In the genomic region with DNA sequence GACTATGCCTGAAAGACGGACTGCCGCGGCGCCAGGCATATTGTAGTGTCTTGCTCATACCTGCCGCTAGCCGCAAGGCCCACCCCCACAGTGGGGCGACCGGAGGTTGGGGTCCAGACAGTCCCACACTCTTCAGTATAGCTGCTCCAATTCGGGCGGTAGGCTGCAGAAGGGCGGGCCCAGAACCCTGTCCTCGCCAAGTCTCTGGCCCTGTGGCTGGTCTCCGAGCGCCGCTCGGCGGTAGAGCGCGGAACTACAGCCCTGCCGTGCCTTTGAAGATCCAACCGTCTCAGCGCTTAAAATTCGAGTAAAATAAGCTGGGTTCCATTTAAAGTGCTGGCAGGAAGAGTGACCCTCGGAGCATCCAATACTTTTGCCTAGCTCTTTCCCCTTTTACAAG, we compare ENCODE assay signal across 8 mouse cellular contexts. TPM values are rescaled to one million over a fixed set of nuclear protein-coding genes. Genes with fewer than 3 reads are reported as not detected.
DNase-seq lines count a peak whose midpoint lies in the region; ATAC-seq and TF ChIP-seq lines count a peak whose summit lies in the region.

A gene (minus strand): TSS at position 179 of the 400 bp plus-strand sequence.

- peak; percentile 46 for ATAC-seq in activated CD4-positive, CD25-positive, alpha-beta regulatory T cell, adult 4 months
- peak; percentile 54 for ATAC-seq in inflammation-experienced regulatory T-cells, adult 6 months
- ATAC-seq in megakaryocyte progenitor cell, adult 5-6 weeks (replicated peaks; ENCODE audit: poor library complexity) = peak; percentile 92

- H3K4me3 ChIP-seq in cortical plate, adult 2 months (ENCODE audit: insufficient read depth, low read length) = no peak within 1 kb of the TSS

- intact Hi-C loops in gastrocnemius, postnatal 14 days (cut with DNase I; ENCODE audit: low total_unique reads) = loop anchor here (5.0 to 10.0 kb wide), 4 partner anchors 64 to 361 kb away; a partner anchor contains a TSS
- intact Hi-C loops in left cerebral cortex, postnatal 10 days (cut with DNase I) = loop anchor here (5.0 kb wide), 4 partner anchors 64 to 354 kb away; no protein-coding TSS in a partner anchor

- TF ChIP-seq POLR2A in cortical plate, adult 2 months (IDR thresholded peaks at IDR 0.05; ENCODE audit: extremely low read depth, insufficient read depth, low read length) = no peak

- TF ChIP-seq CTCF in cortical plate, adult 2 months (IDR thresholded peaks at IDR 0.05; ENCODE audit: extremely low read depth, insufficient read depth, low read length) = peak; percentile 90

- H3K4me1 ChIP-seq in cortical plate, adult 2 months (ENCODE audit: control insufficient read depth, insufficient read depth, low read length) = no peaks in the 10 kb centered on the region

- H3K27ac ChIP-seq in cortical plate, adult 2 months (ENCODE audit: insufficient read depth, low read length) = no peak within 1 kb of the TSS

- DNase-seq in gastrocnemius, postnatal 14 days = peak; percentile 83
- peak; percentile 86 to 87 for DNase-seq in left cerebral cortex, postnatal 10 days (ENCODE audit: extremely low spot score in 1 of 2, low spot score in 2 of 2)
- peak; percentile 93 for DNase-seq in right cerebral cortex, postnatal 4 days
- DNase-seq in yolk sac, embryonic 10.5 days (ENCODE audit: low spot score) = peak; percentile 60

RNA-seq across cellular contexts. Expression of the gene that starts here (rescaled TPM):
- not detected for polyA plus RNA-seq in activated CD4-positive, CD25-positive, alpha-beta regulatory T cell, adult 4 months (2017; shearing (Covaris generic))
- 0.15 and 0.25 TPM in 2 replicates for polyA plus RNA-seq in cortical plate, adult 2 months (2012; rRNA removed)
- total RNA-seq in gastrocnemius, postnatal 14 days (2021) = not detected
- not detected for polyA plus RNA-seq in inflammation-experienced regulatory T-cells, adult 6 months (2017; shearing (Covaris generic))
- 1 to 10 TPM in 1 of 2 experiments, under 1 TPM in 1; 0.92 to 1.5 TPM for total RNA-seq in left cerebral cortex, postnatal 10 days (2021)
- total RNA-seq in megakaryocyte progenitor cell, adult 5-6 weeks (2015) = not detected in 2 replicates
- not detected in 2 replicates for total RNA-seq in megakaryocyte progenitor cell, adult 5-6 weeks (2017)

Comparison
In these comparisons a context has a peak if more than half of its experiments do, and no peak if none do; other contexts are left out.
1. Peak in ATAC-seq in activated CD4-positive, CD25-positive, alpha-beta regulatory T cell, adult 4 months; RNA of the gene not detected or under 1 TPM.
2. Peak in DNase-seq in gastrocnemius, postnatal 14 days; RNA of the gene not detected or under 1 TPM.
3. Peak in ATAC-seq in inflammation-experienced regulatory T-cells, adult 6 months; RNA of the gene not detected or under 1 TPM.
4. Peak in ATAC-seq in megakaryocyte progenitor cell, adult 5-6 weeks; RNA of the gene not detected or under 1 TPM.